Mouse (Mus musculus) B cell, adult 62 days (primary cell): Measurements from ENCODE around the gene Atf7ip2. TPM values are rescaled to one million over a fixed set of nuclear protein-coding genes. Genes with fewer than 3 reads are reported as not detected.

Source experiments
- total RNA-seq: library from RNA; stranded (reverse); gene quantifications from 4 replicates; pipeline ENCODE4 v1.2.4, GENCODE M21; 2023

The Atf7ip2 gene
- not detected in 4 replicates for total RNA-seq

DNA sequence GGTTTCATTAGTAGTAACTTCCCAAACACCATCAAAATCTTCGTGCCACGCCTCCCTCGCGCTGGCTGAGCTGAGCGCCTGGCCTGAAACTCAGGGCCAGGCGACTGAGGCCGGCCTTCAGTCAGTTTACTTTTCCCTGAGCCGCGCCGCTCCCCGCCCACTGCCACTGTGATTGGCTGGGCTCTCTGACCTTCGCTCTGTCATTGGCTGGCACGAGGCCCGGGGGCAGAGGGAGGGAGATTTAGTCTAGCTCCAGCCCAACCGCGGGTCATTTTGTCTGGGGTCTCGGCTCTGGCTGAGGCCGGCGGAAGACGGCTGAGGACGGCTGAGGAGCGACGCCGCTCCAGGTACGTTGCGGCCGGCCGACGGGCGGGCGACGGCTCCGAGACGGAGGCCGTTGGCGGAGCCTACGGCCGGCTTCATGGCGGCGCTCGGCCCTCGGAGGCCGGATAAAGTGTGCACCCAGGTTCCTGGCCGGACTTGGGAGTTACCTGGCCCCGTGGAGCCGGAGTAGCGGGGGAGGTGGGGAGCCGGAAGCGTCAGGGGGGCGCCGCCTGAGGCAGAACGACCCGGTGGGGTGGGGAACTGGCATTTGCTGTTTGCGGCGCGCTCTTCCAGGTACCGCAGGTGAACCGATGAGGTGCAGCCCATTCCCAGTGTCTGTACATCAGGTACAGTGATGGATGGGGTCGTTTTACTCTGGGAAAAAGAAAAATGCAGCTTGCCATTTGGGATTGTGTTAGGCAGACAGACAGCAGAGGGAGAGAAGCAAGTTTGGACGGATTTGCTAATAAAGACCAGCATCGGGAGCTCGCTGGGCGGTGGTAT lies at the start of gene Atf7ip2:
Gene Atf7ip2, plus strand, starts transcription at position 34 of the 828 bp plus-strand sequence.

DNA sequence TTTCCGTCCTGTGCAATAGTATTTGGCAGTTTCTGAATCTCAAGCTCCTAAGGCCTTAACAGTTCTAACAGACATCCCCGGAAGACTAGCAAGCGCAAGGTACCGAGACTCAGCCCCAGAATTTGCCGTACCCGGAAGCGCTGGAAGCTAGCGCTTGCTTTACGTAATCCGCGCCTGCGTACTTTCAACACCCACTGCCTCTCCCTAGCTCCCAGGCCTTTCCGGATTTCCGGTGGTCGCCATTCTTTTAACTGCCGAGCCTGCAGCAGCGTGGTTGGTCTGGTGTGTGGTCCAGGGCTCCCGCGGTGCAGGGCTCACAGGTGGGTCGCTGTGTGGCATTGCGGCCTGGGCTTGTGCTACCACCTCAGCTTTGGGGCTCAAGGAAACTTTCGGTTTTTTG lies 22.5 kb upstream of the Atf7ip2 start, which contains the start of gene Rpl39l:
Gene Rpl39l, plus strand, starts transcription at position 222 of the 400 bp plus-strand sequence.

Other genes with a start within 250 kb of the Atf7ip2 start
- gene Grin2a, start 197.2 kb upstream of the Atf7ip2 start, total RNA-seq, result not detected in 4 replicates
- not detected in 4 replicates for gene Rpl39l, start 22.5 kb upstream of the Atf7ip2 start, total RNA-seq
- gene Emp2, start 121.3 kb downstream of the Atf7ip2 start, total RNA-seq, result not detected in 4 replicates
- gene Tekt5, start 202.8 kb downstream of the Atf7ip2 start, total RNA-seq, result not detected in 4 replicates
- 54.4 to 57.2 TPM (median 55.4 TPM) in 4 replicates for gene Nubp1, start 219.2 kb downstream of the Atf7ip2 start, total RNA-seq